Mouse (Mus musculus) cerebellum, adult 18-20 months (tissue): ENCODE results near the gene Fbl.
A peak's percentile ranks its signal among the peaks of the same experiment; 100 is the strongest.
"Not testable (repeated sequence)": the region's sequence is repeated elsewhere in the genome, so short reads cannot be mapped to it uniquely, and the experiment has no call there.

Experiments
- DNase-seq, 2 experiments: peaks; one replicate each; pipeline ENCODE4 v3.0.0; 2021

Gene Fbl

GRCm38 (mm10) chr7:28195414-28196098 is 26.0 kb downstream of the Fbl start:
- DNase-seq: no peak

- no peak for DNase-seq
Measured at GRCm38 (mm10) chr7:28196528-28196927, 27.0 kb downstream of the Fbl start.

DNA sequence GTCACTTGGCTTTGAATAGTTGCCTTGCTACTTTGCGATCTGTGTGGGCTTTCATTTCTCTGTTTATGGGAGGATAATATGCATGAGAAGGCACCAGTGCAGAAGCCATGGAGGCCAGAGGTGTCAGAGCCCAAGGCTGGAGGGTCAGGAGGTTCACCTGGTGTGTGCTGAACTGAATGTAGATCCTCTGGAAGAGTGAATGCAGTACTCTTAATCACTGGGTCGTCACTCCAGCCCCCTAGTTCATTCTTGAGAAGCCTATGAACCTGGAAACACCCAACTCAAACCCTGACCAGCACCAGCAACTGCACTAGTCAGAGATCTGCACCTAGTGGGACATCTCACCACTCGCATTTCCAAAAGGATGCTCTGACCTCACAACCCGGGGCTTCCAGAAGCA is 29.5 kb downstream of the Fbl start:
- DNase-seq: no peak

DNA sequence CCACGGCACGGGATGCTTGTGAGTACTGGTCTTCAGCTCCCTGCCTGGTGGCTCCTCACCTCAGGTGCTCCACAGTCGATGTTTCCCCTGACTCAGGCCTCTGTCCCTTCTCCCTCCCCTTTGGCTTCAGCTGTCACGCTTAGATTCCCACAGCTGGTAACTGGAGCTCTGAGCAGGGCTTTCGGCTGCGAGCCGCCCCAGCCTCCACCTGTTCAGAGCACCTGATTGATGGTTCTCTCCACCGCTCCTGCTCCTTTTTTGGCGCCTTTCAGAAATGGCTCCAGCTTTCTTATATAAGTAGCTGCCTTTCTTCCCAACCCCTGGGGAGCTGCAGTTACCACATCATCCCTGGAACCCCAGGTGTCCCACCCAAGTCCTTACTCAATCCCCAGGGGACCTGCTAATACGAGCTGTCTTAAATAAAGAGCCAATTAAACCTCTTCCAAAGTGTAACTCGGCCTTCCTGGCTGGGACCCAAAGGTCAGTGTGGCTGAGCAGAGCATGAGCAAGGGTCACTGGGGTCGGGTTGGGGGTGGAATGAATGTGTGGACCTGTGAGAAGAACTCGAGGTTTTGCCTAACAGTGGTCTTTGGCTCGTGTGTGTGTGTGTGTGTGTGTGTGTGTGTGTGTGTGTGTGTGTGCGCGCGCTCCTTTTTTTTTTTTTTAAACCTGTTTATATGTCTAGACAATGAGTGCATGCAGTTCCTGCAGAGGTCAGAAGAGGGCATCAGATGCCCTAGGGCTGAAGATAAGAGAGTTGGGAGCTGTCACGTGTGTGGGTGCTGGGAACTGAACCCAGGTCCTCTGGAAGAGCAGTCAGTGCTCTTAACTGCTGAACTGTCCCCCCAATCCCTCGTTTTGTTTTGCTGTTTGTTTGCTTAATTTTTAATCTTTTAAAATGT is 33.9 kb downstream of the Fbl start:
- no peak for DNase-seq

- DNase-seq: no peak
Measured at GRCm38 (mm10) chr7:28206044-28206600, 36.6 kb downstream of the Fbl start.

- no peak for DNase-seq
Measured at GRCm38 (mm10) chr7:28208396-28208987, 39.0 kb downstream of the Fbl start.

DNA sequence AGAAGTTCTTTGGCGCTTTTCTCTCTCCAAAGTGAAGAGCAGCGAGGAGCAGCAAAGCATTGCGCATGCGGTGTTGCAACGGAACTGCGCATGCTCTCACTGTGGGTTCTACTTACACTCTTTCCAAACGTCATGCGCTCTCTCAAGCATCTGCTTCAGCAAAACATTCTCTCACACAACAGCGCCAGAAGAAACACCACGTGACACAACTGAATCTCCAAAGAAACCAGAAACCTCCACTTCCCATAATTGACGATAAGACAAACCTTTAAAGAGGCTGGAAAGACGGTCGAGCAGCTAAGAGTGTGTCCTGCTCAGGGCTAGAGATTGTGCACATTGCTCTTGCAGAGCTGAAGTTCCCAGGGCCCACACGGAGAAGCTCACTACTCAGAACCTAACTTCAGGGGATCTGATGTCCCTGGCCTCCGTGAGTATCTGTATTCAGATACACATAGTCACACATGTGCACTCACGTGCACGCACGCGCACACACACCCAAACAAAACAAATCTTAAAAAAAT is 39.5 kb downstream of the Fbl start:
- peak; percentile 63 to 69 for DNase-seq

DNA sequence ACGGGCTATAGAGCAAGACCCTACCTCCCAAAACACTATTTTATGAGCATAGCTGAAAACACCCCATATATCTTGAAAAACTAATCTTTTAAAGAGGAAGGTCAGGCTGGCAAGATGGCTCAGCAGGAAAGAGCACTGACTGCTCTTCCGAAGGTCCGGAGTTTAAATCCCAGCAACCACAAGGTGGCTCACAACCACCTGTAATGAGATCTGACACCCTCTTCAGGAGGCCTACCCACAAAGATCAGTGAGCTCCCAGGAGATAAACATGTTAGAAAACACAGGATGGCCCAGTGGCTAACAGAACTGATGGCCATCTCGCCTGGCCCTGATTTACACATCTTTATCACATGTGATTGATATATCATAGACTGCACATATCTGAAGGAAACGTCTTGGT is 41.2 kb downstream of the Fbl start:
- no peak for DNase-seq

GRCm38 (mm10) chr7:28214142-28214541 is 44.6 kb downstream of the Fbl start:
- DNase-seq: peak; percentile 57 to 72

- DNase-seq: not testable (repeated sequence)
Measured at GRCm38 (mm10) chr7:28215950-28216349, 46.4 kb downstream of the Fbl start.

- DNase-seq: not testable (repeated sequence)
Measured at GRCm38 (mm10) chr7:28217811-28218210, 48.3 kb downstream of the Fbl start.

GRCm38 (mm10) chr7:28218951-28219740 is 49.6 kb downstream of the Fbl start:
- peak; percentile 18 to 39 for DNase-seq

GRCm38 (mm10) chr7:28226836-28227235 is 57.3 kb downstream of the Fbl start:
- not testable (repeated sequence) for DNase-seq

DNA sequence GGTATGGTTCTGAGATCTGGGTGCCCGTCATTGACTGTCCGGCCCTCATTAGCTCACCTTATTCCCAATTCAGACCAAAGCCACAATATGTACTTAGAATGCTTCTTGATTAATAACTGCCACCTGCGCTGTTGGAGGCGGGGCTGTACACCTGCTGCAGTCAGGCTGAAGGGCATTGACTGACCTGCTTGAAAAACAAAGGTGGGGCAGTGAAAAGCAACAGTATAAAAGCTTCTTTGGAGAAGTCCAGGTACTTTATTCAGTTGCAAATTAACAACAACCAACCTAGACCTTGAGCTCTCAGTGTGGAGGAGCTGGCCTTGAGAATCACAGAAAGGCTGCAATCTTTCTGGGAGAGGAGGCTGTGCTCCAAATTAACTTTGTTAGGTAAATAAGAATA is 57.9 kb downstream of the Fbl start:
- not testable (repeated sequence) for DNase-seq
